Mouse (Mus musculus): ENCODE results near the gene Camk2n1.

DNA sequence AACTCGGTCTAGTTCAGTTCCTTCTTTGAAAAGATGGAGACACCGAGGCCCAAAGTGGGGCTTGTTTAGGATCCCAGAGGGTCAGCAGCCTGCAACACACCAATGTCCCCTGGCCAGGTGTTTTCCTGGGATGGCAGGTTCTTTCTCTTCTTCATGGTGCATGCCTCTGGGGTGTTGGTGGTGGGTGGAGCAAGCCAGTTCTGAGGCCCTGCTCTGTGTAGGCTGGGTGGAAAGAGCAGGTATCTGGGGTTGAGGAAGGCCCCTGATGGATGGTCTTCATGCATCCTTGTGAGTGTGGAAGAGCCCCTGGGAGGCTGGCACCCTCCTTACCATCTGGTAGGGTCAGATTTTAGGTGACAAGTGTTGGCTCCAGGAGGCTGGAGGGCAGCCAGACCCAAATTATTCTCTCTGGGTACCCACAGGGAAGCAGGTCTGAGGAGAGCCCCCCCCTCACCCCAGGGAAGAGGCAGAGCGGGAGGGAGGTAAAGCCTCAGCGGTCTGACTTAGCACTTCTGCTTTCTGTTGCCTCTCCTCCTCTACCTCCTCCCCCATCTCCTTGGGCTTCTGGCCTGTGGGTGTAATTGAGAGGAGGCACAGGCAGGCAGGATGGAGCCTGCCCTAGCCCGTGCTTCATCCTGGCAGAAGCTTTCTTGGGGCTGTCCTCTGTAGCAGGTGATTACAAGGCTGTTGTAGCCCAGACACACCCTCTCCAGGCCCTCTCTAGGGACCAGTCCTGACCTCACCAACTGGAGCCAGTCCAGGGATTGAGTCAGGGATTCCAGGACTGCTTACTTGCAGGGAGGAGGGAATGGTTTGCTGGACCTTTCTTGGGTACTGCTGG lies 39.3 kb downstream of the Camk2n1 start:
- TF ChIP-seq CTCF (IDR thresholded peaks at IDR 0.05; ENCODE audit: low read depth, low read length) (no peak), POLR2A (IDR thresholded peaks at IDR 0.05; ENCODE audit: insufficient read depth, low read length) (no peak), EP300 (IDR thresholded peaks at IDR 0.05; ENCODE audit: insufficient read depth, low read depth, low read length) (no peak)
